Mouse (Mus musculus): ENCODE data around the gene Map3k20. TPM values are rescaled to one million over a fixed set of nuclear protein-coding genes. Genes with fewer than 3 reads are reported as not detected.

Map3k20 gene
- polyA plus RNA-seq, 1 experiment, result 35.9 TPM

GRCm38 (mm10) chr2:72376946-72377345 is 91.5 kb downstream of the Map3k20 start:
- DNase-seq, result no peak
- Histone ChIP-seq H3K4me3 (replicated peaks; ENCODE audit: extremely low read depth, low read depth, low read length) (no peak overlapping the region), H3K4me1 (ENCODE audit: control insufficient read depth, insufficient read depth, low read length) (peaks cover 5% of the 10 kb centered on the region)
- TF ChIP-seq POLR2A (IDR thresholded peaks at IDR 0.05; ENCODE audit: borderline replicate concordance, extremely low read depth, low read depth, low read length) (no peak), CTCF (IDR thresholded peaks at IDR 0.05; ENCODE audit: insufficient read depth, low read length) (no peak)
- WGBS, result 94% methylated on average over 5 of the region's 5 CpGs

GRCm38 (mm10) chr2:72379425-72379824 is 94.0 kb downstream of the Map3k20 start:
- TF ChIP-seq POLR2A (IDR thresholded peaks at IDR 0.05; ENCODE audit: borderline replicate concordance, extremely low read depth, low read depth, low read length) (no peak), CTCF (IDR thresholded peaks at IDR 0.05; ENCODE audit: insufficient read depth, low read length) (no peak)
- no peak for DNase-seq
- 86% methylated on average over 11 of the region's 11 CpGs for WGBS
- Histone ChIP-seq H3K4me3 (replicated peaks; ENCODE audit: extremely low read depth, low read depth, low read length) (no peak overlapping the region), H3K4me1 (ENCODE audit: control insufficient read depth, insufficient read depth, low read length) (no peaks in the 10 kb centered on the region; the same call in none of the 2 replicates)

DNA sequence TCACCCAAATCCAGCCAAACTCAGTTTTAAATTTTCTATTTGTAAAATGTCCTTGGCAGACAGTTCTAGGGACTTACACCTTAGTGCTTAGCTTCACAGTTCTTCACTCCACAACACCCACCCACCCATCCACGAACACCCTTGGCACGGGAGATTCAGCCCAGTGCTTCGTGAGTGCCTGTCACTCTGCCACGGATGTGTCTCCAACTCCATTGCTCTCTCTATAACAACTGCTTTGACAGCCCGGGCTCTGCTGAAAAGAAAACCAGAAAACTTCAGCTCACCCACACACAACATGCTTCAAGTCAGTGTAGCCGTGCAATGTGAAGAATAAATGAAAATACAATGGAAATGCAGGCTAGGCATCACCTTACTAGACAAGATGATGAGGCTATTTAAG is 97.2 kb downstream of the Map3k20 start:
- WGBS, result 62% methylated on average over 6 of the region's 6 CpGs
- DNase-seq, result no peak
- H3K4me1 ChIP-seq (ENCODE audit: control insufficient read depth, insufficient read depth, low read length), result no peaks in the 10 kb centered on the region; the same call in none of the 2 replicates
- TF ChIP-seq CTCF (IDR thresholded peaks at IDR 0.05; ENCODE audit: insufficient read depth, low read length), result no peak
- TF ChIP-seq POLR2A (IDR thresholded peaks at IDR 0.05; ENCODE audit: borderline replicate concordance, extremely low read depth, low read depth, low read length), result no peak
- H3K4me3 ChIP-seq (replicated peaks; ENCODE audit: extremely low read depth, low read depth, low read length), result no peak overlapping the region

- H3K4me1 ChIP-seq (ENCODE audit: control insufficient read depth, insufficient read depth, low read length), result no peaks in the 10 kb centered on the region; the same call in none of the 2 replicates
- 40% methylated on average over 11 of the region's 11 CpGs for WGBS
- no peak for DNase-seq
- no peak overlapping the region for H3K4me3 ChIP-seq (replicated peaks; ENCODE audit: extremely low read depth, low read depth, low read length)
- TF ChIP-seq POLR2A (IDR thresholded peaks at IDR 0.05; ENCODE audit: borderline replicate concordance, extremely low read depth, low read depth, low read length) (no peak), CTCF (IDR thresholded peaks at IDR 0.05; ENCODE audit: insufficient read depth, low read length) (no peak)
Observed at GRCm38 (mm10) chr2:72383321-72383720, 97.9 kb downstream of the Map3k20 start.

GRCm38 (mm10) chr2:72389411-72389810 is 104.0 kb downstream of the Map3k20 start:
- Histone ChIP-seq H3K4me3 (replicated peaks; ENCODE audit: extremely low read depth, low read depth, low read length) (no peak overlapping the region), H3K4me1 (ENCODE audit: control insufficient read depth, insufficient read depth, low read length) (peaks cover 4% of the 10 kb centered on the region; the same call in 1 of the 2 replicates)
- no peak for DNase-seq
- no peak for TF ChIP-seq POLR2A (IDR thresholded peaks at IDR 0.05; ENCODE audit: borderline replicate concordance, extremely low read depth, low read depth, low read length)
- no peak for TF ChIP-seq CTCF (IDR thresholded peaks at IDR 0.05; ENCODE audit: insufficient read depth, low read length)
- WGBS, result 91% methylated on average over 13 of the region's 13 CpGs

DNA sequence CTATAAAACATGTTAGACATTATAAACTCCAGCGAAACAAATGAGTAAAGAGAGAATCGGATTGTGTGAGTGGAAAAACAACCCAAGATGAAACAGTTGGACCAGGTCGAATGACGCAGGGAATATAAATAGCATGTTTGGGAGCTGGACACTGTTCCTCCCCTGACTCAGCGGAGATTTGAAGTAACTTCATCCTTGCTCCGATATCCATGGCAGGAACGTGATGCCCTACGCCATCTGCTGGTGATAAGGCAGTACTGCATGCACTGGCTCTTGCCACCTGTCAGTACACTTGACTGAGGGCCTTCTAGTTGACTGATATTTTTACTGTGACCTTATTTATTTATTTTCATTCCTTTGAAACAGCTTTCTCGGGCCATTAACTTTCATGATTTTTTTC is 104.5 kb downstream of the Map3k20 start:
- 16% methylated on average over 9 of the region's 9 CpGs for WGBS
- Histone ChIP-seq H3K4me1 (ENCODE audit: control insufficient read depth, insufficient read depth, low read length) (peaks cover 4% of the 10 kb centered on the region; the same call in 1 of the 2 replicates), H3K4me3 (replicated peaks; ENCODE audit: extremely low read depth, low read depth, low read length) (no peak overlapping the region)
- TF ChIP-seq POLR2A (IDR thresholded peaks at IDR 0.05; ENCODE audit: borderline replicate concordance, extremely low read depth, low read depth, low read length), result no peak
- TF ChIP-seq CTCF (IDR thresholded peaks at IDR 0.05; ENCODE audit: insufficient read depth, low read length), result peak; percentile 100
- DNase-seq, result peak; percentile 81

DNA sequence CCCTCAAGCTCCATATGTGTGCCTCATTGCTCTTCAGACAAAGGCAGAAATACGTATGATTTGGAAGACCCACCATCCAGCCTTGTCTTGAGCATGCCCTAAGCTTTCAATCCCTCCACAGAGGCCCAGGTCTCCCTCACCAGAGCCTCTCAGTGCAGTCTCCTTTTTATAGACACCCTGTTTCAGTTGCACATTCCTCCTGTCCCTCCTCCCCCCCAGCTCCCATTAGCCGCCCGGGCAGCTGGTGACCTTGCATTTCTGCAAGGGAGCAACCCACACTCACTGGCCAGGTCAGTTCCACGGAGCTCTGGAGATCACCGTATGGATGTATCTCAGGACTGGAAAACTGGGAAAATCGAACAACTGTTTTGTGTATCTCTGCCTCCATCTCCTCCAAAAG is 105.0 kb downstream of the Map3k20 start:
- H3K4me1 ChIP-seq (ENCODE audit: control insufficient read depth, insufficient read depth, low read length), result peaks cover 4% of the 10 kb centered on the region; the same call in 1 of the 2 replicates
- 52% methylated on average over 6 of the region's 6 CpGs for WGBS
- TF ChIP-seq CTCF (IDR thresholded peaks at IDR 0.05; ENCODE audit: insufficient read depth, low read length) (no peak), POLR2A (IDR thresholded peaks at IDR 0.05; ENCODE audit: borderline replicate concordance, extremely low read depth, low read depth, low read length) (no peak)
- no peak for DNase-seq
- no peak overlapping the region for H3K4me3 ChIP-seq (replicated peaks; ENCODE audit: extremely low read depth, low read depth, low read length)

DNA sequence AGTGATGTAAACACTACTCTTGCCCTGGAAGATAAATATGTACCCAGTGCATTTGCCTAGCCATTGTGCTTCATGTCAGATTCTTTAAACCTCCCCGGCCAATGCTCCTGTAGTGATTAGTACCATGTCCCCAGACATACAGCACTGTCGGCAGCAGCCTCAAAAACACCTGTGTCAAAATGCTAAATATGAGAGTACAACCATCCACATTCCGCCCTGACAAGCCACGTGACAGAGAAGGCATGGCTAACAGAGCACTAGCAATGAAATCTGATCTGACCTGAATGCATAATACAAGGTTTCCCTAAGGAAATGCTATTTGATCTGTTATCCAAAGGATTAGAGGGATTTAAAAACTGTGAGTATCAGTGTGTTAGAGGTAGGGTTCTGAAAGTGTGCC is 105.6 kb downstream of the Map3k20 start:
- DNase-seq, result no peak
- Histone ChIP-seq H3K4me3 (replicated peaks; ENCODE audit: extremely low read depth, low read depth, low read length) (no peak overlapping the region), H3K4me1 (ENCODE audit: control insufficient read depth, insufficient read depth, low read length) (peaks cover 4% of the 10 kb centered on the region; the same call in 1 of the 2 replicates)
- WGBS, result 51% methylated on average over 4 of the region's 4 CpGs
- no peak for TF ChIP-seq CTCF (IDR thresholded peaks at IDR 0.05; ENCODE audit: insufficient read depth, low read length)
- TF ChIP-seq POLR2A (IDR thresholded peaks at IDR 0.05; ENCODE audit: borderline replicate concordance, extremely low read depth, low read depth, low read length), result no peak

- DNase-seq, result no peak
- H3K4me1 ChIP-seq (ENCODE audit: control insufficient read depth, insufficient read depth, low read length), result peaks cover 4% of the 10 kb centered on the region; the same call in 1 of the 2 replicates
- H3K4me3 ChIP-seq (replicated peaks; ENCODE audit: extremely low read depth, low read depth, low read length), result no peak overlapping the region
- WGBS, result 88% methylated on average over 2 of the region's 2 CpGs
- no peak for TF ChIP-seq CTCF (IDR thresholded peaks at IDR 0.05; ENCODE audit: insufficient read depth, low read length)
- no peak for TF ChIP-seq POLR2A (IDR thresholded peaks at IDR 0.05; ENCODE audit: borderline replicate concordance, extremely low read depth, low read depth, low read length)
Observed at GRCm38 (mm10) chr2:72391721-72392120, 106.3 kb downstream of the Map3k20 start.

GRCm38 (mm10) chr2:72392316-72392715 is 106.9 kb downstream of the Map3k20 start:
- 38% methylated on average over 4 of the region's 4 CpGs for WGBS
- Histone ChIP-seq H3K4me1 (ENCODE audit: control insufficient read depth, insufficient read depth, low read length) (peaks cover 4% of the 10 kb centered on the region; the same call in 1 of the 2 replicates), H3K4me3 (replicated peaks; ENCODE audit: extremely low read depth, low read depth, low read length) (no peak overlapping the region)
- TF ChIP-seq CTCF (IDR thresholded peaks at IDR 0.05; ENCODE audit: insufficient read depth, low read length), result no peak
- TF ChIP-seq POLR2A (IDR thresholded peaks at IDR 0.05; ENCODE audit: borderline replicate concordance, extremely low read depth, low read depth, low read length), result no peak
- no peak for DNase-seq

All from lung, adult 2 months (tissue).